Mouse (Mus musculus) spleen, postnatal 14 days (tissue): ENCODE measurements around the gene Nae1.

Source experiments
- DNase-seq, 2 experiments: peaks; one replicate each; pipeline ENCODE4 v3.0.0; 2021 to 2022; ENCODE audit warnings: low spot score in 2 of 2

The Nae1 gene

GRCm38 (mm10) chr8:104529671-104530070 lies 4.8 kb downstream of the Nae1 start:
- DNase-seq: no peak

- no peak for DNase-seq
Observed at GRCm38 (mm10) chr8:104517872-104518271, 16.6 kb downstream of the Nae1 start.

DNA sequence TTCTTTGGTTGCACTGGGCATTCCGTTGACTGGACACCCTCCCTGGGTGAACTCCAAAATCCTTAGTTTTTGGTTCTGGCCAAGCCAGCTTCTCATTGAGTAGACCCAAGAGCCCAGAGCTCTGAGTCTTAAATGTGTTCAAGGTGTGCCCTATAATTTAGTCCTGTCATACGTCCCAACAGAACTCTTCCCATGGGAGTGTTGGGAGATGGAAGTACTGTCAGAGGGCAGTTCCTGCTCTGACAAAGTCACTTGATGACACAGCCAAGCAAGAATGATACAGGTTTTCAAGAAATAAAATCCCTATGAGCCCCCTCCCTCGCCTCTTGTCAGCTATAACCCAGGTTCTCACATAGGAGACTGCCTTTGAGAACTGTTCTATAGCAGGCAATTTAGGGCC lies 24.3 kb downstream of the Nae1 start:
- no peak for DNase-seq

GRCm38 (mm10) chr8:104509061-104510006 lies 25.1 kb downstream of the Nae1 start, which contains the start of gene Terb1:
TSS of gene Terb1 (minus strand) at chr8:104509910.
- peak; percentile 11 to 16 for DNase-seq

GRCm38 (mm10) chr8:104479091-104479490 lies 55.3 kb downstream of the Nae1 start:
- DNase-seq: no peak

GRCm38 (mm10) chr8:104472465-104472864 lies 62.0 kb downstream of the Nae1 start:
- DNase-seq: no peak

GRCm38 (mm10) chr8:104467463-104467862 lies 67.0 kb downstream of the Nae1 start:
- no peak for DNase-seq
